Mouse (Mus musculus): ENCODE results near the gene Foxf2.

DNA sequence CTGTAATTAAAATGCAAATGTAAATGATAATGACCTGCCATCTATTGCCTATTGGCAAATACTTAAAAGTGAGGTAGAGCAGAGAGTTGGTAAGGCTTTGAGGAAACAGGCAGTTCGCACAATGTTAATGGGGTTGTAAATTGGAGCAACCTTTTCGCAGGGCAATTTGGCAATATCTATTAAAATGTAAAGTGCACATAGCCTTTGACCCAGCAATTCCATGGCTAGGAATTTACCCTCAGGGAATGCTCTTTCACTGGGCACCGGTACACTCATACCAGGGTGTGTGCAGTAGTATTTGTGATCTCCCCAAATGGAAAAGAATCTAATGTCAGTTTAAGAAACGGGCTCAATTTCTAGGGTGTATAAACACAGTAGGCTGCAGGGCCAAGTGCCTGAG, 48.9 kb upstream of the Foxf2 start:
- no peak for TF ChIP-seq EP300 (IDR thresholded peaks at IDR 0.05; ENCODE audit: insufficient read depth, low read depth, low read length)
- no peak for TF ChIP-seq CTCF (IDR thresholded peaks at IDR 0.05; ENCODE audit: low read depth, low read length)
- TF ChIP-seq POLR2A (IDR thresholded peaks at IDR 0.05; ENCODE audit: insufficient read depth, low read length) = no peak

All from ES-Bruce4 (cell line).